Mouse (Mus musculus) CH12.LX (cell line): ENCODE data around the gene Amt. TPM values are rescaled to one million over a fixed set of nuclear protein-coding genes. Genes with fewer than 3 reads are reported as not detected.

ENCODE experiments used
- DNase-seq: peaks from one replicate; pipeline ENCODE4 v3.0.0-alpha.2; 2013; ENCODE audit errors: extremely low read depth
- H3K27ac ChIP-seq: 2 replicates; pipeline ENCODE4 v1.5.1; 2012; ENCODE audit warnings: low read depth, mild to moderate bottlenecking, control low read depth, moderate library complexity; ENCODE audit not compliant: insufficient read depth
- H3K27me3 ChIP-seq: replicated peaks from 2 replicates; pipeline ENCODE3; 2012; ENCODE audit warnings: inconsistent platforms
- H3K36me3 ChIP-seq, 2 experiments: replicated peaks in 1 of 2; 2 replicates each; pipeline versions ENCODE3 to v1.6.1; 2012; ENCODE audit warnings: inconsistent platforms in 1 of 2, low read length in 1 of 2, mild to moderate bottlenecking in 1 of 2, mixed read lengths in 1 of 2, moderate library complexity in 1 of 2; ENCODE audit not compliant: control insufficient read depth in 1 of 2, insufficient read depth in 1 of 2
- H3K4me1 ChIP-seq, 2 experiments: 2 replicates each; pipeline ENCODE4 v1.6.1; 2012; ENCODE audit warnings: inconsistent platforms in 1 of 2, moderate library complexity in 1 of 2; ENCODE audit not compliant: insufficient read depth in 2 of 2, control insufficient read depth in 1 of 2
- H3K4me2 ChIP-seq: 2 replicates; pipeline ENCODE4 v1.6.1; 2012; ENCODE audit warnings: low read depth, mild to moderate bottlenecking, control low read depth; ENCODE audit not compliant: poor library complexity, insufficient read depth, severe bottlenecking
- H3K4me3 ChIP-seq, 3 experiments: fragments of 150-350 bp in 1 of 3; sonication (generic) in 1 of 3; replicated peaks in 1 of 3; 2 replicates each; pipeline versions ENCODE3 to v1.5.1; 2011 to 2012; ENCODE audit warnings: low read depth in 2 of 3, low read length in 2 of 3, mild to moderate bottlenecking in 2 of 3, moderate library complexity in 2 of 3, control low read depth in 1 of 3, improper control_type of control experiment in 1 of 3, inconsistent platforms in 1 of 3, mixed read lengths in 1 of 3; ENCODE audit not compliant: poor library complexity in 1 of 3
- H3K79me2 ChIP-seq: replicated peaks from 2 replicates; pipeline ENCODE4 v1.6.1; 2012; ENCODE audit warnings: mild to moderate bottlenecking, moderate library complexity; ENCODE audit not compliant: control insufficient read depth, poor library complexity, insufficient read depth, severe bottlenecking; ENCODE audit errors: extremely low read depth
- H3K9ac ChIP-seq: 2 replicates; pipeline ENCODE4 v1.6.1; 2012; ENCODE audit warnings: low read depth, mild to moderate bottlenecking, control low read depth, moderate library complexity; ENCODE audit not compliant: insufficient read depth
- H3K9me3 ChIP-seq: replicated peaks from 2 replicates; pipeline ENCODE3; 2012; ENCODE audit warnings: low read length, inconsistent platforms, mixed read lengths
- CTCF ChIP-seq, 2 experiments: IDR thresholded peaks in 1 of 2; conservative IDR thresholded peaks in 1 of 2; 2 replicates each; pipeline ENCODE4 v1.5.1; 2011 to 2012; ENCODE audit warnings: low read depth in 2 of 2, low read length in 2 of 2, improper control_type of control experiment in 1 of 2, inconsistent platforms in 1 of 2, mild to moderate bottlenecking in 1 of 2, moderate library complexity in 1 of 2
- E2F4 ChIP-seq: IDR thresholded peaks from 2 replicates; pipeline ENCODE4 v1.6.1; 2011; ENCODE audit warnings: low read depth, low read length, improper control_type of control experiment; ENCODE audit not compliant: insufficient replicate concordance
- HCFC1 ChIP-seq: IDR thresholded peaks from 2 replicates; pipeline ENCODE4 v1.6.1; 2012; ENCODE audit warnings: low read depth, mild to moderate bottlenecking, inconsistent platforms, low read length, improper control_type of control experiment
- MAFK ChIP-seq: IDR thresholded peaks from 2 replicates; pipeline ENCODE4 v1.6.1; 2011; ENCODE audit warnings: low read length, improper control_type of control experiment; ENCODE audit not compliant: insufficient replicate concordance
- NELFE ChIP-seq: IDR thresholded peaks from 2 replicates; pipeline ENCODE4 v1.6.1; 2011; ENCODE audit warnings: low read depth, low read length, improper control_type of control experiment
- NRF1 ChIP-seq: IDR thresholded peaks from 2 replicates; pipeline ENCODE4 v1.6.1; 2014; ENCODE audit warnings: low read depth, mild to moderate bottlenecking, inconsistent platforms, low read length, improper control_type of control experiment, moderate library complexity
- POLR2A ChIP-seq: IDR thresholded peaks from 2 replicates; pipeline ENCODE4 v1.6.1; 2011; ENCODE audit warnings: low read depth, mild to moderate bottlenecking, improper control_type of control experiment, low read length
- RAD21 ChIP-seq: IDR thresholded peaks from 2 replicates; pipeline ENCODE4 v1.6.1; 2011; ENCODE audit warnings: low read depth, mild to moderate bottlenecking, low read length, improper control_type of control experiment, moderate library complexity
- TCF12 ChIP-seq: IDR thresholded peaks from 2 replicates; pipeline ENCODE4 v1.6.1; 2014; ENCODE audit warnings: low read depth, mild to moderate bottlenecking, inconsistent platforms, low read length, improper control_type of control experiment
- UBTF ChIP-seq: IDR thresholded peaks from 2 replicates; pipeline ENCODE4 v1.6.1; 2012; ENCODE audit warnings: low read depth, mild to moderate bottlenecking, inconsistent platforms, low read length, improper control_type of control experiment, moderate library complexity
- USF2 ChIP-seq: conservative IDR thresholded peaks from 2 replicates; pipeline ENCODE4 v1.6.1; 2011; ENCODE audit warnings: low read depth, low read length, improper control_type of control experiment
- ZNF384 ChIP-seq: IDR thresholded peaks from 2 replicates; pipeline ENCODE4 v1.6.1; 2012; ENCODE audit warnings: low read depth, low read length, improper control_type of control experiment, inconsistent platforms
- dilution Hi-C: fragments of 300-500 bp; cut with MboI; formaldehyde crosslinking; loops from 2 replicates; pipeline ENCODE4 v1.14.3; 2020; ENCODE audit warnings: low sequenced_read_pairs; ENCODE audit not compliant: extremely low pct_unique_long_range_greater_than_20kb, extremely low pct_ligation_motif_present
- in situ Hi-C: fragments of 300-500 bp; cut with MboI; formaldehyde crosslinking; loops from 3 replicates; pipeline ENCODE4 v1.14.3; 2019; ENCODE audit warnings: low sequenced_read_pairs, low pct_ligation_motif_present, low pct_unique_long_range_greater_than_20kb, mixed read lengths
- polyA plus RNA-seq: library from polyadenylated mRNA; unstranded; fragments of >175 nt; gene quantifications from 2 replicates; pipeline ENCODE4 v1.2.1, GENCODE M21; 2012; ENCODE audit warnings: low read depth; ENCODE audit not compliant: insufficient read length
- total RNA-seq, 2 experiments: library from RNA; depleted of rRNA; stranded (reverse); fragments of 300-350 nt in 1 of 2; fragments of >200 nt in 1 of 2; gene quantifications; 2 replicates each; pipeline ENCODE4 v1.2.3; 2012 to 2014

Amt gene
- total and polyA plus RNA-seq, 3 experiments, result 1.1 to 2.7 (median 1.5) TPM

- Histone ChIP-seq H3K9ac (no peak overlapping the region), H3K4me2 (no peak overlapping the region), H3K27ac (no peak overlapping the region), H3K79me2 (peaks cover 76% of the 10 kb centered on the region), H3K27me3 (no peaks in the 10 kb centered on the region), H3K4me3 (no peak overlapping the region), H3K36me3 (peaks cover 42 to 75% of the 10 kb centered on the region in 2 experiments), H3K9me3 (no peaks in the 10 kb centered on the region), H3K4me1 (no peaks in the 10 kb centered on the region)
- TF ChIP-seq POLR2A, result no peak
- TF ChIP-seq CTCF (conservative IDR thresholded peaks at IDR 0.05 in 1 of 2, IDR thresholded peaks at IDR 0.05 in 1 of 2; ENCODE audit: low read depth in 2 of 2, low read length in 2 of 2), result no peak
- DNase-seq, result no peak
- dilution Hi-C loops, result no loop called here
- in situ Hi-C loops, result no loop called here
Observed at GRCm38 (mm10) chr9:108325811-108326210, 29.2 kb downstream of the Amt start.

GRCm38 (mm10) chr9:108337848-108338550 lies 41.3 kb downstream of the Amt start:
- Histone ChIP-seq H3K9ac (peak overlapping the region; percentile 32; the same call in 1 of the 2 replicates), H3K79me2 (peaks cover 10% of the 10 kb centered on the region), H3K4me2 (peak overlapping the region; percentile 60), H3K4me1 (peaks cover 13 to 34% of the 10 kb centered on the region in 2 experiments), H3K9me3 (no peaks in the 10 kb centered on the region), H3K4me3 (no peak overlapping the region), H3K27me3 (no peaks in the 10 kb centered on the region), H3K36me3 (peaks cover 27 to 47% of the 10 kb centered on the region in 2 experiments), H3K27ac (no peak overlapping the region; the same call in 1 of the 2 replicates)
- TF ChIP-seq UBTF (no peak), E2F4 (no peak), TCF12 (no peak), ZNF384 (no peak), HCFC1 (no peak)
- no peak for DNase-seq
- in situ Hi-C loops (no loop called here), dilution Hi-C loops (no loop called here)

GRCm38 (mm10) chr9:108338551-108338885 lies 41.9 kb downstream of the Amt start:
- dilution Hi-C loops, result no loop called here

More at GRCm38 (mm10) chr9:108338551-108338885, 41.9 kb downstream of the Amt start:
- Histone ChIP-seq H3K4me1 (peaks cover 14 to 38% of the 10 kb centered on the region in 2 experiments), H3K9me3 (no peaks in the 10 kb centered on the region), H3K36me3 (peaks cover 23 to 44% of the 10 kb centered on the region in 2 experiments), H3K27me3 (no peaks in the 10 kb centered on the region), H3K79me2 (peaks cover 10% of the 10 kb centered on the region), H3K9ac (peak overlapping the region; percentile 32; the same call in 1 of the 2 replicates), H3K27ac (peak overlapping the region; percentile 81)
- in situ Hi-C loops, result no loop called here
- no peak for DNase-seq
- TF ChIP-seq NRF1 (no peak), RAD21 (no peak), USF2 (no peak), UBTF (no peak), NELFE (no peak), MAFK (no peak)
- TF ChIP-seq, all 38 proteins: peak for 0
- Histone ChIP-seq H3K4me2 (peak overlapping the region; percentile 60), H3K4me3 (peak overlapping the region in 2 of 3 experiments; percentile 87 to 91)
